Mouse (Mus musculus) embryonic facial prominence, embryonic 10.5 days (tissue): ENCODE data around the gene Ppil3. TPM values are rescaled to one million over a fixed set of nuclear protein-coding genes. Genes with fewer than 3 reads are reported as not detected.

Experiments used
- DNase-seq: peaks from one replicate; pipeline ENCODE4 v3.0.0-alpha.2; 2017; ENCODE audit warnings: low spot score
- H3K27ac ChIP-seq: fragments of 300-500 bp; sonication (generic); replicated peaks from 2 replicates; pipeline ENCODE4 v1.5.1; 2016; ENCODE audit warnings: mild to moderate bottlenecking
- H3K27me3 ChIP-seq: fragments of 300-500 bp; sonication (generic); replicated peaks from 2 replicates; pipeline ENCODE4 v1.6.1; 2016; ENCODE audit warnings: low read depth, mild to moderate bottlenecking; ENCODE audit not compliant: poor library complexity, severe bottlenecking
- H3K36me3 ChIP-seq: fragments of 300-500 bp; sonication (generic); replicated peaks from 2 replicates; pipeline ENCODE4 v1.6.1; 2016; ENCODE audit warnings: mild to moderate bottlenecking, moderate library complexity
- H3K4me1 ChIP-seq: fragments of 300-500 bp; sonication (generic); 2 replicates; pipeline ENCODE4 v1.6.1; 2016
- H3K4me3 ChIP-seq: fragments of 300-500 bp; sonication (generic); 2 replicates; pipeline ENCODE4 v1.5.1; 2016; ENCODE audit warnings: mild to moderate bottlenecking, moderate library complexity
- H3K9me3 ChIP-seq: fragments of 300-500 bp; sonication (generic); 2 replicates; pipeline ENCODE4 v1.6.1; 2016; ENCODE audit warnings: mild to moderate bottlenecking
- WGBS: fragments of 180-500 bp; shearing (Covaris S2); methylation state at CpG from one replicate; pipeline ENCODE4 v1.1.7; 2016; 5-methylcytosine and 5-hydroxymethylcytosine counted together
- polyA plus RNA-seq: library from polyadenylated mRNA; unstranded; fragments of >200 nt; fragmentation: Nextera tagmentation; extraction: Ambion mirVana; gene quantifications from 2 replicates; pipeline ENCODE4 v1.2.1, GENCODE M21; 2016

Ppil3 gene
- polyA plus RNA-seq, 1 experiment from 2014 or later = 69.2 TPM

DNA sequence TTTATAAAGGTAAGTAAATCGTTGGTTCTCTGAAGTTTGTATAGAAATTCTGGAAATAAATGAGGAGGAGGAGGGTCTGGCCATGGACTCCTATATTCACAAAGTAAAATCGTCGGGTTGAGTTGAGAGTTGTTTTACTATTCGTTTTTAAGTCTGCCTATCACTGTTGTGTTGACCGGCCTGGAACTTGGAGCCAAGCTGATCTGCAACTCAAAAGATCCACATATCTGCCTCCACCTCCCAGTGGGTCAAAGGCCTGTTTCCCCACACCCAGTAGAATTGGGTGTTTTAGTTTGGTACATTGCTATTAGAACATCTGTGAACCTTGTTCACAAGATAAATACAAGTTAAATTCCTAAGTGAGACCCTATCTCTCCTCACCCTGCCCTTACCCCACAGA lies 41.5 kb downstream of the Ppil3 start:
- no peaks in the 10 kb centered on the region for H3K27me3 ChIP-seq
- 96% methylated on average over 5 of the region's 5 CpGs for WGBS
- DNase-seq = no peak
- H3K9me3 ChIP-seq = no peaks in the 10 kb centered on the region
- H3K36me3 ChIP-seq = peaks cover 93% of the 10 kb centered on the region
- no peaks in the 10 kb centered on the region for H3K4me1 ChIP-seq
- H3K4me3 ChIP-seq = no peak overlapping the region
- no peak overlapping the region for H3K27ac ChIP-seq

DNA sequence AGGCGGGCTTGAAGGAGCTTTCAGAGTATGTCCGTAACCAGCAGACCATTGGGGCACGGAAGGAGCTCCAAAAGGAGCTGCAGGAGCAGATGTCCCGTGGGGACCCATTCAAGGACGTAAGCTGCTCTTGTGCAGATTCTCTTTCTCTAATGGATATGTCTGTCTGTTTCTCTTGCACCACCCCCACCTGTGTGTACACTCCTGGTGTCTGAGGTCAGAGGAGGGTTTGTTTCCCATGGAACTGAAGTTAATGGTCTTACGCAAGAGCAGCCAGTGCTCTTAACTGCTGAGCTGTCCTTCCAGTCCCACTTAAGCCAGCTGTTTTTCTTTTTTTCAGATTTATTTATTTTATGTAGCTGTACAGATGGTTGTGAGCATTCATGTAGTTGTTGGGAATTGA lies 43.9 kb downstream of the Ppil3 start:
- H3K9me3 ChIP-seq = no peaks in the 10 kb centered on the region
- DNase-seq = no peak
- 91% methylated on average over 6 of the region's 6 CpGs for WGBS

DNA sequence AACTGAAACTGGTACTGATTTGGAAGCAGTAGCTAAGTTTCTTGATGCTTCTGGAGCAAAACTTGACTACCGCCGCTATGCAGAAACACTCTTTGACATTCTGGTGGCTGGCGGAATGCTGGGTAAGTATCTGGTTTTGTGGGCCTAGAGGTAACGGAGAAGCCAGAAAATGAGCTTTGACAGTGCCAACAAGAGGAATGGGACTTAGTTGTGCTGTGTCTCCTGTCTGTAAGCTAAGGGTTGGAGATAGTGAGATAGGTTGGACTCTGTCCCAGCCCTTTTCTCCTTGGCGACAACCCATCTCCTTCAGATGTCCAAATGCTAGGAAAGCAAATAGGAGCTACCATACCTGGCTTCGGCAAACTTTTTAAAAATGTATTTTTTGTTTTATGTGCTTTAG lies 47.6 kb downstream of the Ppil3 start:
- H3K4me3 ChIP-seq = no peak overlapping the region
- peaks cover 83% of the 10 kb centered on the region for H3K36me3 ChIP-seq
- H3K4me1 ChIP-seq = peaks cover 8% of the 10 kb centered on the region; the same call in 1 of the 2 replicates
- no peaks in the 10 kb centered on the region for H3K9me3 ChIP-seq
- H3K27me3 ChIP-seq = no peaks in the 10 kb centered on the region
- no peak for DNase-seq
- no peak overlapping the region for H3K27ac ChIP-seq
- WGBS = 96% methylated on average over 6 of the region's 6 CpGs

More for the DNA sequence above, 43.9 kb downstream of the Ppil3 start:
- peaks cover 97% of the 10 kb centered on the region for H3K36me3 ChIP-seq
- no peak overlapping the region for H3K4me3 ChIP-seq
- no peaks in the 10 kb centered on the region for H3K27me3 ChIP-seq
- H3K27ac ChIP-seq = no peak overlapping the region
- H3K4me1 ChIP-seq = no peaks in the 10 kb centered on the region

DNA sequence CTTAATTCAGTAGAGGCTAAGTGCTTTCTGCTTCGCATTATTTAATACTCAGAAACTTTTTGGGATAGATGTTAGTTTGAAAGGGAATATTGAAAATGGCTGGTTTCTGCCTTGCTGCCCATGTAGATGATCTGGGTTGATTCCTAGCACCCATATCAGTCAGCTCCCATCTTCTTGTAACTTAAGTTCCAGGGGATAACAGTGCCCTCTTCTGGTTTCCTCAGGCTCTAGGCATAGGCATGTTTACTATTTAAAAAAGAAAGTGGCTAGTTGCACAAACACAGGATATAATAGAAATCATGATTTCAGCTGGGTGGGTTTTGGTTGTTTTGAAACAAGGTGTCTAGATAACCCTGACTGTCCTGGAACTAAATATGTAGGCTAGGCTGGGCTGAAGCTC lies 49.1 kb downstream of the Ppil3 start:
- H3K36me3 ChIP-seq = peaks cover 68% of the 10 kb centered on the region
- no peak overlapping the region for H3K4me3 ChIP-seq
- DNase-seq = no peak
- H3K9me3 ChIP-seq = no peaks in the 10 kb centered on the region
- no peaks in the 10 kb centered on the region for H3K27me3 ChIP-seq
- WGBS = 95% methylated on average over 1 of the region's 1 CpGs
- H3K4me1 ChIP-seq = peaks cover 16% of the 10 kb centered on the region
- H3K27ac ChIP-seq = no peak overlapping the region

DNA sequence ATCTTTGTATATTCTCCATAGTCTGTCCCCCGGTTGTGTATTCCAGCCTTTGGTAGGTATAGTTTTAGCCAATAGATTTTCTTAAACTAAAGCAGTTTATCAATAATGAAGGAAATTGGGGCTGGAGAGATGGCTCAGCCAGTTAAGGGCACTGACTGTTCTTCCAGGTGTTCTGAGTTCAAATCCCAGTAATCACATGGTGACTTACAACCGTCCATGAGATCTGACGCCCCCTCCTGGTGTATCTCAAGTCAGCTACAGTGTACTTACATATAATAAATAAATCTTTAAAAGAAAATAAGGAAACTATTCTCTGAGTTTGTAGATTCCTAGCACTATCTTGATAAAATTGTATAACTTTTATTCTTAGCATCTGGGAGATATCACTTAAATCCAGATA lies 49.9 kb downstream of the Ppil3 start:
- DNase-seq = no peak
- Histone ChIP-seq H3K4me1 (peaks cover 18% of the 10 kb centered on the region), H3K9me3 (no peaks in the 10 kb centered on the region), H3K4me3 (no peak overlapping the region), H3K27me3 (no peaks in the 10 kb centered on the region), H3K27ac (no peak overlapping the region), H3K36me3 (peaks cover 59% of the 10 kb centered on the region)
- 89% methylated on average over 3 of the region's 3 CpGs for WGBS

DNA sequence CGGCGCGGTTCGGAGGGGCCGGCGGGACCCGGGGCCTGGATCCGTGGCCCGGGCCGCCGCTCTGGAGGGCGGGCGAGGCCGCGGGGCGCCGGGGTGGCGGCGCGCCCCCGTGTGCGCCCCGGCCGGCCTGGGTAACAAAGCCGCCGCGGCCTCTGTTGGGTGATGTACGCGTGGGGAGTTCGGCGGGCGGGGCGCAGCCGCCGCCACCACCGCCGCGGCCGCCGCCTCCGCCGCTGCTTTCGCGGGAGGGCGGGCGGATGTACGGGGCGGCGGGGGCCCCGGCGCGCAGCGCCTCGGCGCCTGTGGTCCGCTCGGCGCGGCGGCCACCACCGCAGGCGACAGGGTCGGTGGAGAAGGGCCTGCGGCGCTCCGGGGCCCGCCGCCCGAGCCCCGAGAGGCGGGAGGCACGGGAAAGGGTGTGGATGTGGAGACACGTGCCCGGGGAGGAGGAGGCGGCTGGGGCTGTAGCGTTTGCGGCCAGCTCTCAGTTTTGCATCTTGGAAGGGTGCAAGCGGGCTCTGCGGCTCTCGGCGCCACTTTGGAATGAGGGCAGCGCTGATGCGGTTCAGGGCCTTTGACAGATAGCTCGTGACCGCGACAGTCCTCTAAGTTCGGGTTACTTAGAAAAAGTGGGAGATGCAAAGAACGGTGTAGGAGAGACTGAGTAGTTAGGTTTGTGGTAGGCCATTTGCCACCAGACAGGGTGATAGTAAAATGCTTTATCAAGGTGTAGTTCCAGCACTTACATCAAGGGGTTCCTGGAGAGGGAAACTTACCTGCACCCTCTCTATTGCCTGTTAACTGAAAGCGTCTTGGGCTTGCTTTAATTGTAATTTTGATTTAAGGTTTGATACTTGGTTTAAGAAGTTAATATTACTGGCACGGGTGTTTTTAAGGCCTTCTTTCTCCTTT lies 51.7 kb downstream of the Ppil3 start:
- Histone ChIP-seq H3K9me3 (no peaks in the 10 kb centered on the region), H3K36me3 (peaks cover 43% of the 10 kb centered on the region), H3K4me1 (peaks cover 18% of the 10 kb centered on the region), H3K27ac (peak overlapping the region; percentile 100), H3K4me3 (peak overlapping the region; percentile 90), H3K27me3 (no peaks in the 10 kb centered on the region)
- DNase-seq = peak; percentile 65
- under 1% methylated on average over 85 of the region's 90 CpGs for whole genome bisulfite sequencing

DNA sequence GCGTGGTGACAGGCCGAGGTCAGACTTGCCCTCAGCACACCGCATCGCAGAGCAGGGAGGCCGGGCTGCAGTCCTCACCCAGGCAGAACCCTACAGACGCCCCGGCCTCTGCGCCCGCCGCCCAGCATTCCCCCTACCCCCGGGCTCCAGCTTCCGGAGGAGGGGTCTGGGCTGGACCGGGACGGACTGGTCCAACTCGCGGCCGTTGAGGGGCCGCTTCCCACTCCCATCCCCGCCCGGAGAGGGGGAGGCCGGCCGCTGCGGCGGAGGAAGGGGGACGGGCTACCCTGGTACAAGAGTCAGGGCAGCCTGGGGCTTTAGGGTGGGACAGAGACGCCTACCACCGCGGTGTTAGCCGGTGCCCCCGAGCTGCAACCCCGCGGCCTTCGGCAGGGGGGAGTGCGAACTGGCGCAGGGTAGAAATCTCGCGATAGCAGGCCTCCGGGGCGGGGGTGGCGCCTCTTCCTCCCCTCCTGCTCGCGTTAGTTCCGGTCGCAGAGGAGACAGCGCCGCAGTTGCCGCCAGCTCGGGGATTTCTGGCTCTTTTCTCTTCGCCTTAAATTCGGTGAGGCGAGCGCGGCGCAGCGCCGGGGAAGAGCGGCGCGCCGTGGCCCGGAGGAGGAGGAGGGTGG lies 52.5 kb downstream of the Ppil3 start, which contains the start of gene Bzw1:
Bzw1 (plus strand) TSS at position 247 of the 632 bp plus-strand sequence.
- Histone ChIP-seq H3K4me1 (peaks cover 18% of the 10 kb centered on the region), H3K9me3 (no peaks in the 10 kb centered on the region), H3K27me3 (no peaks in the 10 kb centered on the region), H3K36me3 (peaks cover 39% of the 10 kb centered on the region), H3K27ac (peak within 1 kb of the TSS; percentile 100), H3K4me3 (peak within 1 kb of the TSS; percentile 90)
- WGBS = 0% methylated on average over 61 of the region's 61 CpGs
- peak; percentile 94 for DNase-seq

DNA sequence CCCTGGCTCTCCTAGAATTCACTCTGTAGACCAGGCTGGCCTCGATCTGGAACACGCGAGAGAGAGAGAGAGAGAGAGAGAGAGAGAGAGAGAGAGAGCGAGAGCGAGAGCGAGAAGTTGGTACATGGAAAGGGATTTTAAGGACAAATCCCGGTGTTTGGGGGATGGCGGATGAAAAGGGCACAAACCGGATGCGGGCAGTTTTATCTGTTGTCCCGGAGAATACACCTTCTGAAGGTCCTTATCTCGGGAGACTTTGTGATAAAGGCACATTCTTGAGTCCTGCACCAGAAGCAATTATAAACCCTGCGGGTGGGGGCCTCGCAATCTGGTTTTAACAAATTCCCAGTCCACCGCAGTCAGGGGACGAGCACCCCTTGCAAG lies 53.0 kb downstream of the Ppil3 start:
- peak overlapping the region; percentile 90 for H3K4me3 ChIP-seq
- peak; percentile 62 for DNase-seq
- peaks cover 18% of the 10 kb centered on the region for H3K4me1 ChIP-seq
- peaks cover 36% of the 10 kb centered on the region for H3K36me3 ChIP-seq
- no peaks in the 10 kb centered on the region for H3K9me3 ChIP-seq
- H3K27me3 ChIP-seq = no peaks in the 10 kb centered on the region
- H3K27ac ChIP-seq = peak overlapping the region; percentile 100
- 1% methylated on average over 16 of the region's 16 CpGs for whole genome bisulfite sequencing

DNA sequence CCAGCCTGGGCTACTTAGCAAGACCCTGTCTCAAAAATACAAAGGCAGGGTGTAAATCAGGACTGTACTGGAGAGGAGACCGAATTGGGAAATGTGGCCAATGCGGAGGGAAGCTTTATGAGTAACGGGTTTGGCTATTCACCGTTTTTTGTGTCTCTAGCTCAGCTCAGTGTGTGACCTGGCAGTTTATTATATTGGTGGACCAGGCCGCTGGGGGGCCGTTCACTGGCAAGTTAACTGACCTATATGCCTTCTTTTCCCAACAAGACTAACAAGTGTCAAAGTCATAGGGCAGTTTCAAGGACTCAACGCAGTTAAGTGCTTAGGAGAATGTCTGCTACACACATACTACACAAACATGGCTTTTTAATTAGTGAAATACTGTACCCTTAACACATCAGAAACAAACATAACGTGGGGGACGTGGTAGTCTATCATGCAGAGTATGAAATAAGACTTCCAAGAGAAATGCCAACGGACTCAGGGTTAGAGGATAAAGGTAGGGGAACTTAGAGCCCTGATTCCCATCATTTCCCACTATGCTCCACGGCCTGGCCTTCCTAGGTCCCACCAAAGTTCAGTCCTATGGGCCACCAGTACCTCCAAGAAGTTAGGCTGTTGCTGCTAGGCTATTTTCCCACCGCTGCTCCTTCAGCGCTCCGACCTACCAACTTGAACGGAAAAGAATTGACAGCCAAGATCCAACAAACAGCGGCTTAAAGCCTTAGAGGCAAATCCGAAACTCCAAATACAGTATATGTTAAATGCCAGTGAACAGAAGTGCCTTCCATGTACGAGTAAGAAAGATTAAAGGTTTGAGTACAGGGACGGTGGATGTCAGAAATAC lies 53.6 kb downstream of the Ppil3 start:
- Histone ChIP-seq H3K36me3 (peaks cover 36% of the 10 kb centered on the region), H3K4me3 (peak overlapping the region; percentile 90), H3K27ac (peak overlapping the region; percentile 100), H3K4me1 (peaks cover 18% of the 10 kb centered on the region), H3K27me3 (no peaks in the 10 kb centered on the region), H3K9me3 (no peaks in the 10 kb centered on the region; the same call in 1 of the 2 replicates)
- no peak for DNase-seq
- WGBS = 47% methylated on average over 19 of the region's 19 CpGs

DNA sequence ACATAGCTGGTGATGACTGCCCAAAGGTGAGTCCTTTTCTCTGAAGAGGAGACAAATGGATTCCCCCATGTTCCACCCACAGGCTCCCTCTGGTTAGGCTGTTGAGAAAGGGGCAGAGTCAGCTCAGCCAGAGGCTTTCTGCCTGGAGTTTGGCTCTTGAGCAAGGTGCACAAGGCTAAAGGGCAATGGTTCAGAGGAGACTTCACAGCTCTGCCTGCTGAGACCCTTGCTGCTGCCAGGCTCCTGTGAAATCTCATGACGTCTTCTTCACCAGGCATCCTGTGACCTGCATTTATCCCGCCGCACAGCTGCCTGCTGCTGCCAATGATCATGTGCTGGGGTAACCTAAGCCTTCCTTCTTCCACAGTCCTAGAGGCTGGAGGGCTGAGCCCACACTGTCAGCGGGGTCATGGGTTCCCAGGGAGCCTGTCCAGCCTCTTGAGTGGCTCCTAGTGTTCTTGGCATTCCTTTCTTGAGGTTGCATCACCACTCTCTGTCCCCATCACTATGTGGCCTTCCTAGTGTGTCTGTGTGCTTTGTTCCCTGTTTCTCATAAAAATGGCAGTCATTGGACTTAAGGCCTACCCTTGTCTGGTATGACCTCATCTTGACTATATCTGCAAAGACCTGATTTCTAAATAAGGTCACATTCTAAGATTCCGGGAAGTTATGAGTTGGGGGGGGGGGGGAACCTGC lies 62.6 kb downstream of the Ppil3 start:
- Histone ChIP-seq H3K4me1 (no peaks in the 10 kb centered on the region), H3K27ac (no peak overlapping the region), H3K4me3 (no peak overlapping the region), H3K36me3 (peaks cover 10% of the 10 kb centered on the region; the same call in 1 of the 2 replicates), H3K27me3 (no peaks in the 10 kb centered on the region), H3K9me3 (no peaks in the 10 kb centered on the region; the same call in 1 of the 2 replicates)
- no peak for DNase-seq
- 83% methylated on average over 5 of the region's 5 CpGs for WGBS
